Mouse (Mus musculus): ENCODE data around the gene Bglap2. TPM values are rescaled to one million over a fixed set of nuclear protein-coding genes. Genes with fewer than 3 reads are reported as not detected.
"Not testable (repeated sequence)": the region's sequence is repeated elsewhere in the genome, so short reads cannot be mapped to it uniquely, and the experiment has no call there.

Gene Bglap2
- polyA plus RNA-seq, 1 experiment from 2014 or later = not detected

DNA sequence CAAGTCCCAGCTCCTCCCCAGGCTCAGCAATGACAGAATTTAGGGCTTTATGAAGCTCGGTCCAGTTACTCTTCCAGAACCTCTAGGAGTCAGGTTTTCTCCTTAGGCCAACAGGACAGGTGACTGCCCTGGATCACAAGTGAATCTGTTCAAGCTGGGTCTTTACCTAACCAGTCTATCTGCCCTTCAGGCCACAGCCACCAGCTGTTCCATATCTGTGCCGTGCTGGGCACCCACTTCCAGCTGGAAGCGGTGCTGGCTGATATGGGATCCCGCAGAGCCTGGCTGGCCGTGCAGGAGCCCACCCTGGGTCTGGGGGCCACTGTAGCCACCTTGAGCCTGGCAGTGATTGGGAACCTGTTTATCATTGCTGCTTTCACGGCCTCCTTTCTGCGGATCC, 3.9 kb upstream of the Bglap2 start:
- not testable (repeated sequence) for H3K36me3 ChIP-seq; H3K9me3 ChIP-seq (replicated peaks); H3K27me3 ChIP-seq (replicated peaks); H3K9ac ChIP-seq; H3K27ac ChIP-seq; H3K4me3 ChIP-seq
- peak overlapping the region; percentile 54; the same call in 1 of the 2 replicates for H3K4me2 ChIP-seq
- 19% methylated on average over 3 of the region's 7 CpGs for WGBS (ENCODE audit: insufficient replicate concordance)
- H3K4me1 ChIP-seq = peaks cover 12% of the 10 kb centered on the region
- peak; percentile 11; the same call in 1 of the 2 replicates for ATAC-seq

DNA sequence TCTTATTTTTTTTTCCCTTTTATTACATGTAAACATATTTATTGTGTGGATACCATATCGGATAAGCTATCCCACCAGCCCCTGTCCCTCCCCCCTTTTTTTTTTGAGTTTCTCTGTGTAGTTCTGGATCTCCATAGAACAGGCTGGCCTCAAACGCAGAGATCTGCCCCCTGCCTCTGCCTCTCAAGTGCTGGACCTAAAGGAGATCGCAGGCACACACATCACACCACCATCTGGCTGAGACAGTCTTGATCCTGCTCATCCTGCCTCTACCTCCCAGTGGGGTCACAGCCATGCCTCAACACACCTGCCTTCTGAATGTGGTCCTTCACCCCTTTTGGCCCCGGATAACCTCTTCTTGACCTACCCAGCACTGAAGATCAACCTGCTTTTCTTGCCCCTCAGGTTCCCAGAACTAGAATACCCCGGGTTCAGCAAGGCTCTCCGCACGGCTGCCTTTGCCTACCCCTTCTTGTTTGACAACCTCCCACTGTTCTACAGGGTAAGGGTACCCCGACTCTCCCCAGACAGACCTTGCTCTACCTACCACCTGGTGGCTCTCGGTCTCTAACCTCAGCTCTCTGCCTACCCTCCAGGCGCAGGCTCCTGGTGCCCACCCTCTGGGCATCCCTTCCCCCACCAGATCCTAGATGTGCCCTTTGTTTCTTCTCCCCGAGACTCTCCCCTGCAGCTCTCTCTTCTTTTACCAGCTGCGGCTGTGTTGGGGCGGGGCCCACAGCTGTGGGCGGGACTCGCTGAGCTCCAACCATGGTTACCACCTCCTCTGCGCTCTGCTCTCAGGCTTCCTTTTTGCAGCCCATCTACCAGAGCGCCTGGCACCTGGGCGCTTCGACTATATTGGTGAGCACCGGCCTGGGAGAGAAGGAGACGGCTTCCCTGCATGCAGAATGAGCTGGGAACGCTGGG, 3.2 kb upstream of the Bglap2 start:
- not testable (repeated sequence) for H3K27ac ChIP-seq; H3K36me3 ChIP-seq; H3K27me3 ChIP-seq (replicated peaks); H3K9me3 ChIP-seq (replicated peaks); H3K4me3 ChIP-seq; H3K9ac ChIP-seq
- Histone ChIP-seq H3K4me2 (peak overlapping the region; percentile 54), H3K4me1 (peaks cover 13% of the 10 kb centered on the region)
- ATAC-seq = peak; percentile 84
- 12% methylated on average over 20 of the region's 22 CpGs for WGBS (ENCODE audit: insufficient replicate concordance)

- WGBS (ENCODE audit: insufficient replicate concordance) = 33% methylated on average over 7 of the region's 7 CpGs
- Histone ChIP-seq H3K4me2 (peak overlapping the region; percentile 49; the same call in 1 of the 2 replicates), H3K4me1 (peaks cover 13% of the 10 kb centered on the region)
- H3K9me3 ChIP-seq (replicated peaks); H3K9ac ChIP-seq; H3K27ac ChIP-seq; H3K27me3 ChIP-seq (replicated peaks); H3K36me3 ChIP-seq; H3K4me3 ChIP-seq: not testable (repeated sequence)
- peak; percentile 14; the same call in 1 of the 2 replicates for ATAC-seq
Observed at GRCm38 (mm10) chr3:88376644-88377043, 1.9 kb downstream of the Bglap2 start.

- H3K9ac ChIP-seq; H3K4me1 ChIP-seq; H3K27ac ChIP-seq; H3K9me3 ChIP-seq (replicated peaks); H3K27me3 ChIP-seq (replicated peaks); H3K36me3 ChIP-seq: not testable (repeated sequence)
- ATAC-seq = peak; percentile 85
- peak overlapping the region; percentile 49 for H3K4me2 ChIP-seq
- 14% methylated on average over 19 of the region's 19 CpGs for WGBS (ENCODE audit: insufficient replicate concordance)
- H3K4me3 ChIP-seq = peak overlapping the region; percentile 21; the same call in 1 of the 2 replicates
Observed at GRCm38 (mm10) chr3:88375750-88376626, 2.5 kb downstream of the Bglap2 start.

GRCm38 (mm10) chr3:88372643-88373042, 5.9 kb downstream of the Bglap2 start, which contains the start of gene Bglap3:
Bglap3 (minus strand) TSS chr3:88372743.
- WGBS (ENCODE audit: insufficient replicate concordance) = 76% methylated on average over 9 of the region's 9 CpGs
- not testable (repeated sequence) for H3K27me3 ChIP-seq (replicated peaks); H3K4me1 ChIP-seq; H3K4me2 ChIP-seq; ATAC-seq; H3K9me3 ChIP-seq (replicated peaks); H3K4me3 ChIP-seq; H3K9ac ChIP-seq; H3K36me3 ChIP-seq; H3K27ac ChIP-seq

DNA sequence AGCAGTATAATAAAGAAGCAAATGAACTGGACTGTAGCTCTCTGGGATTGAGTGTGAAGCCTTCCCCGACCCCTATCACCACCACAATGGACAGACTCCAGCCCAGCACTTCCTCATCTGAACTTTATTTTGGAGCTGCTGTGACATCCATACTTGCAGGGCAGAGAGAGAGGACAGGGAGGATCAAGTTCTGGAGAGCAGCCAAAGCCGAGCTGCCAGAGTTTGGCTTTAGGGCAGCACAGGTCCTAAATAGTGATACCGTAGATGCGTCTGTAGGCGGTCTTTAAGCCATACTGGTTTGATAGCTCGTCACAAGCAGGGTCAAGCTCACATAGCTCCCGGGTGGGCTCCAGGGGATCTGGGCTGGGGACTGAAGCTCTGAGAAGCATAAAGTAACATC, 10.0 kb downstream of the Bglap2 start:
- H3K9ac ChIP-seq; H3K27ac ChIP-seq; H3K4me2 ChIP-seq; H3K36me3 ChIP-seq; H3K4me3 ChIP-seq; H3K9me3 ChIP-seq (replicated peaks); ATAC-seq: not testable (repeated sequence)
- Histone ChIP-seq H3K27me3 (replicated peaks) (peaks cover 31% of the 10 kb centered on the region), H3K4me1 (peaks cover 35% of the 10 kb centered on the region)
- 71% methylated on average over 7 of the region's 7 CpGs for WGBS (ENCODE audit: insufficient replicate concordance)

DNA sequence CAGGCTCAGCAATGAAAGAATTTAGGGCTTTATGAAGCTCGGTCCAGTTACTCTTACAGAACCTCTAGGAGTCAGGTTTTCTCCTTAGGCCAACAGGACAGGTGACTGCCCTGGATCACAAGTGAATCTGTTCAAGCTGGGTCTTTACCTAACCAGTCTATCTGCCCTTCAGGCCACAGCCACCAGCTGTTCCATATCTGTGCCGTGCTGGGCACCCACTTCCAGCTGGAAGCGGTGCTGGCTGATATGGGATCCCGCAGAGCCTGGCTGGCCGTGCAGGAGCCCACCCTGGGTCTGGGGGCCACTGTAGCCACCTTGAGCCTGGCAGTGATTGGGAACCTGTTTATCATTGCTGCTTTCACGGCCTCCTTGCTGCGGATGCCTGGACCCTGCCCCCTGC, 11.0 kb downstream of the Bglap2 start:
- H3K27ac ChIP-seq; H3K9ac ChIP-seq; ATAC-seq; H3K36me3 ChIP-seq; H3K4me3 ChIP-seq; H3K9me3 ChIP-seq (replicated peaks): not testable (repeated sequence)
- Histone ChIP-seq H3K4me2 (peak overlapping the region; percentile 64), H3K27me3 (replicated peaks) (peaks cover 31% of the 10 kb centered on the region), H3K4me1 (peaks cover 45% of the 10 kb centered on the region)
- 39% methylated on average over 3 of the region's 7 CpGs for WGBS (ENCODE audit: insufficient replicate concordance)

DNA sequence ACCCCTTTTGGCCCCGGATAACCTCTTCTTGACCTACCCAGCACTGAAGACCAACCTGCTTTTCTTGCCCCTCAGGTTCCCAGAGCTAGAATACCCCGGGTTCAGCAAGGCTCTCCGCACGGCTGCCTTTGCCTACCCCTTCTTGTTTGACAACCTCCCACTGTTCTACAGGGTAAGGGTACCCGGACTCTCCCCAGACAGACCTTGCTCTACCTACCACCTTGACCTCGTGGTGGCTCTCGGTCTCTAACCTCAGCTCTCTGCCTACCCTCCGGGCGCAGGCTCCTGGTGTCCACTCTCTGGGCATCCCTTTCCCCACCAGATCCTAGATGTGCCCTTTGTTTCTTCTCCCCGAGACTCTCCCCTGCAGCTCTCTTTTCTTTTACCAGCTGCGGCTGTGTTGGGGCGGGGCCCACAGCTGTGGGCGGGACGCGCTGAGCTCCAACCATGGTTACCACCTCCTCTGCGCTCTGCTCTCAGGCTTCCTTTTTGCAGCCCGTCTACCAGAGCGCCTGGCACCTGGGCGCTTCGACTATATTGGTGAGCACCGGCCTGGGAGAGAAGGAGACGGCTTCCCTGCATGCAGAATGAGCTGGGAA, 11.6 kb downstream of the Bglap2 start:
- not testable (repeated sequence) for H3K27ac ChIP-seq; H3K9ac ChIP-seq; H3K9me3 ChIP-seq (replicated peaks); H3K36me3 ChIP-seq
- 9% methylated on average over 20 of the region's 22 CpGs for WGBS (ENCODE audit: insufficient replicate concordance)
- peaks cover 31% of the 10 kb centered on the region for H3K27me3 ChIP-seq (replicated peaks)
- peak overlapping the region; percentile 64 for H3K4me2 ChIP-seq
- peaks cover 51% of the 10 kb centered on the region for H3K4me1 ChIP-seq
- ATAC-seq = peak; percentile 36; the same call in 1 of the 2 replicates
- peak overlapping the region; percentile 28 for H3K4me3 ChIP-seq

GRCm38 (mm10) chr3:88365705-88366361, 12.7 kb downstream of the Bglap2 start:
- 31% methylated on average over 34 of the region's 34 CpGs for WGBS (ENCODE audit: insufficient replicate concordance)
- Histone ChIP-seq H3K4me3 (peak overlapping the region; percentile 50), H3K4me2 (peak overlapping the region; percentile 74), H3K27me3 (replicated peaks) (peaks cover 31% of the 10 kb centered on the region), H3K36me3 (peaks cover 18% of the 10 kb centered on the region), H3K9ac (peak overlapping the region; percentile 61; the same call in 1 of the 2 replicates), H3K9me3 (replicated peaks) (peaks cover 10% of the 10 kb centered on the region), H3K27ac (no peak overlapping the region), H3K4me1 (peaks cover 61% of the 10 kb centered on the region)
- ATAC-seq = no peak

DNA sequence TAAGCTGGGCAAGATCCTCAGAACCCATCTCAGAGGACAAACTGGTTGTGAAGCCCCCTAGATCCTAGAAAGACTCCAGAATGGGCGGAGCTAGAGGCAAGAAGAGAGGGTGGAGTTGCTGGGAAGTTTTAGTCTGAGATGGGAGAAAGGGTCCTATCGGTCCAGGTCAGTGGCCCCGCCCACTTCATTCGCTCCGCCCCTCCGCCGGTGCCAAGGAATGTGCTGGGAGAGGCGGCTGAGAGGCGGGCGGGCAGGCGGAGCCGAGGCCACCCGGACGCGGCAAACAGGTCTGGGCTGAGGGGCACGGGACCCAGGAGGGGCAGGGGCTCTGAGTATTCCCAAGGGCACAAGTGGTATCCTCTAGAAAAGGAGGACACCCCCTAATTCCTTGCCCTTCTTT, 14.2 kb downstream of the Bglap2 start, which contains the start of gene Paqr6:
Gene Paqr6 (plus strand): TSS at position 248 of the 400 bp plus-strand sequence.
- no peaks in the 10 kb centered on the region for H3K9me3 ChIP-seq (replicated peaks)
- peak within 1 kb of the TSS; percentile 61 for H3K9ac ChIP-seq
- 5% methylated on average over 16 of the region's 16 CpGs for WGBS (ENCODE audit: insufficient replicate concordance)
- peaks cover 31% of the 10 kb centered on the region for H3K27me3 ChIP-seq (replicated peaks)
- peaks cover 33% of the 10 kb centered on the region for H3K36me3 ChIP-seq
- H3K4me3 ChIP-seq = peak within 1 kb of the TSS; percentile 50
- peak; percentile 57; the same call in 1 of the 2 replicates for ATAC-seq
- peak within 1 kb of the TSS; percentile 91 for H3K27ac ChIP-seq
- peaks cover 76% of the 10 kb centered on the region for H3K4me1 ChIP-seq
- H3K4me2 ChIP-seq = peak within 1 kb of the TSS; percentile 74

DNA sequence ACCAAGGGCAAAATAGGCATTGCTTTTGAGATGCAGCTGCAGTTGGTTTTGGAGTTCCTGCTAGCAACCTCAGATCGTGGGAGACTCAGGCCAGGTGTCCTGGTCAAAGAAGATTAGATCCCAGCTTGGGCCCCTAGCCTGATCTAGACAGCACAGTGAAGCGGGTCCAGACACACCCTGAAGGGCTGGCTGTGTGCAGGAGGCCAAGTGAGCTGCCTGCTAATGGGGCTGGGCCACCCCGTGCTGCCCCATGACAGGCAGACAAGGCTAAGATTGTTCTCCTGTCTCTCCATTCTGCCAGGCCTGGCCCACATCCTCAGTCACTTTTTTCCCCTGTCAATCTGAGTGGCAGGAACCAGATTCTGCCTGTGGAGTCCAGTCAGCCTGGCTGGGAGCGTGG, 14.8 kb downstream of the Bglap2 start:
- 37% methylated on average over 4 of the region's 4 CpGs for WGBS (ENCODE audit: insufficient replicate concordance)
- peaks cover 40% of the 10 kb centered on the region for H3K36me3 ChIP-seq
- ATAC-seq = peak; percentile 93
- peaks cover 31% of the 10 kb centered on the region for H3K27me3 ChIP-seq (replicated peaks)
- H3K9me3 ChIP-seq (replicated peaks) = no peaks in the 10 kb centered on the region
- H3K4me2 ChIP-seq = peak overlapping the region; percentile 74
- H3K4me3 ChIP-seq = peak overlapping the region; percentile 50
- H3K9ac ChIP-seq = peak overlapping the region; percentile 61
- peaks cover 76% of the 10 kb centered on the region for H3K4me1 ChIP-seq
- H3K27ac ChIP-seq = peak overlapping the region; percentile 91
